Mouse (Mus musculus): ENCODE data around the gene Plekha7. TPM values are rescaled to one million over a fixed set of nuclear protein-coding genes. Genes with fewer than 3 reads are reported as not detected.
"Not testable (repeated sequence)": the region's sequence is repeated elsewhere in the genome, so short reads cannot be mapped to it uniquely, and the experiment has no call there.

The Plekha7 gene
- polyA plus RNA-seq, 1 experiment from 2014 or later = 9.5 TPM

DNA sequence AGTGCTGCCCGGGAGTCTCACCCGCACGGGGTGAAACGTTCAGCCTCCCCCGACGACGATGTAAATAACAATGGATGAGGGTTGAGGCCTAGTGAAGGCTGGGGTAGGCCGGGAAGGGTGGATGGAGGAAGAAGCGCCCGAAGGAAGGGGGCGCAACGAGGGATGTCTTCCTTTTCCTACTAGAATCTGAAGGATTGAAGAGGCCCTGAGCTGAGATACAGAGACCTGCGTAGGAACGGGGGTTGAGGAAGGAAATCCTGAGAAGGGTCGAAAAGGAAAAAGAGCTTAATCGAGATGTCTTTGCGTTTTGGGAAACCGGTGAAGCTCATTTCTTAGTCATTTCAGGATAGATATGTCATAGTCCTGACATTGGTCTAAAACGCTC is 214.7 kb downstream of the Plekha7 start:
- Histone ChIP-seq H3K36me3 (ENCODE audit: insufficient read depth) (0 out of 2 replicates have a peak, but pooled peaks cover 3% of the 10 kb centered on the region), H3K27ac (ENCODE audit: low read depth) (peak overlapping the region; percentile 88), H3K4me1 (ENCODE audit: insufficient read depth) (peaks cover 12% of the 10 kb centered on the region; the same call in 1 of the 2 replicates), H3K9me3 (ENCODE audit: low read depth, low read length) (no peaks in the 10 kb centered on the region), H3K9ac (peak overlapping the region; percentile 84), H3K4me2 (peak overlapping the region; percentile 83), H3K4me3 (ENCODE audit: low read depth, low read length) (peak overlapping the region; percentile 61), H3K27me3 (ENCODE audit: insufficient read depth, low read length) (no peaks in the 10 kb centered on the region)
- TF ChIP-seq CTCF (IDR thresholded peaks at IDR 0.05; ENCODE audit: low read depth) = peak; percentile 45
- WGBS = under 1% methylated on average over 19 of the region's 19 CpGs
- no peak for DNase-seq
- peak; percentile 85 for ATAC-seq (ENCODE audit: insufficient read depth)

DNA sequence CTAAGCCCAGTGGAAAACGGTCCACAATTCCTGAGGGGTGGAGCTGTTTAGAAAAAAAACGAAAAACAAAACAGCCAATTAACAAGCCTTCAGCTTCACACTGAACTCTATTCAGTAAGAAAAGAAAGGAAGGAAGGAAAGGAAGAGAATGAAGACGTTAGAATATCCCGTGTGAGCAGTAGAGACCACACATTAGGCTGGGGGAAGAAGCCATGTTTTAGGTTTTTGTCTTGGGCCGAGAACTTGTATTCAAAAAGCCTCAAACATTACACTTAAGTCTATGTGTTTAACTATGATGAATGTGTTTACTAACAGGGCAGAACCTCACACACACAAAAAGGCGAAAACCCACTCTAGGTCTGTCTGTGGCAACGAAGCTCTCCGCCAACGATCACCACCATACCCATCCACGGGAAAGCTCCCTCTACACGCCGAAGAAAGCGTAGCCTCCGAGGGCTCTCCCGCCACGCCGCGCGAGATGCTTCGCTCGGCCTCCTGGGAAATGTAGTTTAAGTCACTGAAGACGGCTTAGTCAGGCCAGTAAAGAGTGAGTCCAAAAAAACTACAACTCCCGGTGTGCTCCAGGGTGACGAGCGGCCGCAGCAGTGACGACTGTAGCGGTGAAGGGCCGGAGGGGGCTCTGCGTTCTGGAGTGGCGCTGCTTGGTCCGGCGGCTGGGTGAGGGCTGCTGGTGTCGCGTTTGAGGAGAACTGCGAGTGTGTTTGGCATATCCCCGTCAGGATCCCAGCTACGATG is 215.3 kb downstream of the Plekha7 start:
- Histone ChIP-seq H3K9me3 (ENCODE audit: low read depth, low read length) (no peaks in the 10 kb centered on the region), H3K27ac (ENCODE audit: low read depth) (peak overlapping the region; percentile 88), H3K4me3 (ENCODE audit: low read depth, low read length) (peak overlapping the region; percentile 61), H3K36me3 (ENCODE audit: insufficient read depth) (0 out of 2 replicates have a peak, but pooled peaks cover 3% of the 10 kb centered on the region), H3K4me2 (peak overlapping the region; percentile 83), H3K9ac (peak overlapping the region; percentile 84), H3K4me1 (ENCODE audit: insufficient read depth) (peaks cover 12% of the 10 kb centered on the region; the same call in 1 of the 2 replicates), H3K27me3 (ENCODE audit: insufficient read depth, low read length) (no peaks in the 10 kb centered on the region)
- under 1% methylated on average over 38 of the region's 38 CpGs for WGBS
- DNase-seq = peak; percentile 98
- ATAC-seq (ENCODE audit: insufficient read depth) = peak; percentile 100
- TF ChIP-seq CTCF (IDR thresholded peaks at IDR 0.05; ENCODE audit: low read depth) = peak; percentile 37; the same call in 1 of the 2 replicates

DNA sequence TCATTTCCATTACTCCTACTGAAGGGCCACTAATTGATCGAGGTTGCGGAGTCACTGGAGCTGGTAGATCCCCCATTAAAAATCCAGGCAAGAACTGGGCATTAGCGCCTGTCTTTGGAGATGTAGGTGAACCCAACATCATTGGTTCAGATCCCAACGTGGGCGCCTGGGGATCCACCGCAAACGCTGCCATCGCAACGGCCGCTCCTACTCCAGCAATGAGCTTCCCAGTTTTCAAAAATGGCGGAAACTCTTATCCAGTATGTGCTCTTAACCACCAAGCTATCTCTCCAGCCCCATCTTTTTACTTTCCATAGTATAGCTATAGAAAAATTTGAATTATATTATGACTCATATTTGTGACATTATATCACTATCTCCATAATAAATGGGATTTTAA is 223.8 kb downstream of the Plekha7 start, which contains the start of gene Gm4353:
Gm4353 (minus strand) TSS at position 270 of the 400 bp plus-strand sequence.
- H3K9me3 ChIP-seq (ENCODE audit: low read depth, low read length); H3K4me3 ChIP-seq (ENCODE audit: low read depth, low read length); H3K9ac ChIP-seq; DNase-seq; H3K27ac ChIP-seq (ENCODE audit: low read depth); H3K4me1 ChIP-seq (ENCODE audit: insufficient read depth); H3K4me2 ChIP-seq; H3K36me3 ChIP-seq (ENCODE audit: insufficient read depth); H3K27me3 ChIP-seq (ENCODE audit: insufficient read depth, low read length); ATAC-seq (ENCODE audit: insufficient read depth): not testable (repeated sequence)
- WGBS = 91% methylated on average over 11 of the region's 11 CpGs

Other genes with a start within 250 kb of the Plekha7 start
- 1.1 and 1.5 TPM in 2 replicates for gene Gm4353, start 223.7 kb downstream of the Plekha7 start, polyA plus RNA-seq (2014; fragmentation: Nextera tagmentation; extraction: Ambion mirVana)
- 953 and 964 TPM in 2 replicates for gene Rps13, start 25.8 kb upstream of the Plekha7 start, polyA plus RNA-seq (2014; fragmentation: Nextera tagmentation; extraction: Ambion mirVana)
- 33.4 and 35.6 TPM in 2 replicates for gene Pik3c2a, start 135.1 kb upstream of the Plekha7 start, polyA plus RNA-seq (2014; fragmentation: Nextera tagmentation; extraction: Ambion mirVana)
- gene Nucb2, start 196.0 kb upstream of the Plekha7 start, polyA plus RNA-seq (2014; fragmentation: Nextera tagmentation; extraction: Ambion mirVana) = 16.8 and 20.2 TPM in 2 replicates

All from lung, embryonic 14.5 days (tissue).